Mouse (Mus musculus): ENCODE data around the gene Ucp3. TPM values are rescaled to one million over a fixed set of nuclear protein-coding genes. Genes with fewer than 3 reads are reported as not detected.

Gene Ucp3
- total and polyA plus RNA-seq, 3 experiments, result 0.13 TPM; not detected in 2

- peak; percentile 47 for DNase-seq (ENCODE audit: extremely low read depth)
- H3K9ac ChIP-seq (ENCODE audit: insufficient read depth, low read depth), result no peak overlapping the region
- dilution Hi-C loops (cut with MboI; ENCODE audit: extremely low pct_ligation_motif_present, extremely low pct_unique_long_range_greater_than_20kb, low sequenced_read_pairs), result no loop called here
Measured at GRCm38 (mm10) chr7:100503076-100503475, 30.3 kb downstream of the Ucp3 start.

GRCm38 (mm10) chr7:100504740-100505487 is 32.1 kb downstream of the Ucp3 start:
- dilution Hi-C loops (cut with MboI; ENCODE audit: extremely low pct_ligation_motif_present, extremely low pct_unique_long_range_greater_than_20kb, low sequenced_read_pairs), result no loop called here
- TF ChIP-seq ZKSCAN1 (IDR thresholded peaks at IDR 0.05; ENCODE audit: borderline replicate concordance, low read depth, low read length), result no peak
- TF ChIP-seq MEF2A (IDR thresholded peaks at IDR 0.05; ENCODE audit: borderline replicate concordance, low read depth, low read length), result peak; percentile 90
- 0 out of 2 replicates have a peak, but pooled peaks have one; percentile 66 for TF ChIP-seq UBTF (IDR thresholded peaks at IDR 0.05; ENCODE audit: low read depth, low read length)
- TF ChIP-seq SMC3 (IDR thresholded peaks at IDR 0.05; ENCODE audit: low read depth, low read length), result peak; percentile 9; the same call in 1 of the 2 replicates
- TF ChIP-seq MAZ (IDR thresholded peaks at IDR 0.05; ENCODE audit: low read depth, low read length), result peak; percentile 39
- no peak for TF ChIP-seq PAX5 (IDR thresholded peaks at IDR 0.05; ENCODE audit: low read length)
- 0 out of 2 replicates have a peak, but pooled peaks have one; percentile 4 for TF ChIP-seq KAT2A (IDR thresholded peaks at IDR 0.05; ENCODE audit: insufficient replicate concordance, low read length)
- TF ChIP-seq POLR2AphosphoS2 (IDR thresholded peaks at IDR 0.05; ENCODE audit: low read depth, low read length), result no peak; the same call in 1 of the 2 replicates
- no peak for TF ChIP-seq USF1 (IDR thresholded peaks at IDR 0.05; ENCODE audit: low read depth, low read length)
- TF ChIP-seq E2F4 (IDR thresholded peaks at IDR 0.05; ENCODE audit: insufficient replicate concordance, low read depth, low read length), result no peak
- peak; percentile 76 for TF ChIP-seq NRF1 (IDR thresholded peaks at IDR 0.05; ENCODE audit: low read depth, low read length)
- no peak for TF ChIP-seq CHD1 (IDR thresholded peaks at IDR 0.05; ENCODE audit: low read depth, low read length)
- TF ChIP-seq POLR2A (IDR thresholded peaks at IDR 0.05; ENCODE audit: low read depth, low read length), result no peak; the same call in none of the 2 replicates
- TF ChIP-seq RCOR1 (conservative IDR thresholded peaks at IDR 0.05; ENCODE audit: low read depth, low read length), result no peak
- peak; percentile 62 for TF ChIP-seq EP300 (IDR thresholded peaks at IDR 0.05; ENCODE audit: low read length)
- no peak for TF ChIP-seq JUN (IDR thresholded peaks at IDR 0.05; ENCODE audit: insufficient read depth, low read depth, low read length)
- TF ChIP-seq CHD2 (IDR thresholded peaks at IDR 0.05; ENCODE audit: low read length), result peak; percentile 36
- no peak for TF ChIP-seq USF2 (conservative IDR thresholded peaks at IDR 0.05; ENCODE audit: low read depth, low read length)
- TF ChIP-seq TBP (conservative IDR thresholded peaks at IDR 0.05; ENCODE audit: low read depth, low read length), result 0 out of 2 replicates have a peak, but pooled peaks have one; percentile 48
- TF ChIP-seq TCF12 (IDR thresholded peaks at IDR 0.05; ENCODE audit: low read depth, low read length), result peak; percentile 31; the same call in 1 of the 2 replicates
- no peak for TF ChIP-seq MAFK (IDR thresholded peaks at IDR 0.05; ENCODE audit: insufficient replicate concordance, low read length)
- TF ChIP-seq SIN3A (IDR thresholded peaks at IDR 0.05; ENCODE audit: low read length), result peak; percentile 51; the same call in 1 of the 2 replicates
- TF ChIP-seq JUND (conservative IDR thresholded peaks at IDR 0.05; ENCODE audit: low read depth, low read length), result no peak
- TF ChIP-seq CTCF (conservative IDR thresholded peaks at IDR 0.05 in 1 of 2, IDR thresholded peaks at IDR 0.05 in 1 of 2; ENCODE audit: low read depth in 2 of 2, low read length in 2 of 2), result no peak
- TF ChIP-seq MAX (IDR thresholded peaks at IDR 0.05; ENCODE audit: low read length), result no peak
- TF ChIP-seq NELFE (IDR thresholded peaks at IDR 0.05; ENCODE audit: low read depth, low read length), result no peak; the same call in 1 of the 2 replicates
- peak; percentile 33; the same call in 1 of the 2 replicates for TF ChIP-seq HCFC1 (IDR thresholded peaks at IDR 0.05; ENCODE audit: low read depth, low read length)
- no peak for TF ChIP-seq ZC3H11A (IDR thresholded peaks at IDR 0.05; ENCODE audit: low read depth, low read length)
- TF ChIP-seq RAD21 (IDR thresholded peaks at IDR 0.05; ENCODE audit: low read depth, low read length), result no peak
- peak; percentile 94 for TF ChIP-seq ZNF384 (IDR thresholded peaks at IDR 0.05; ENCODE audit: low read depth, low read length)

More at GRCm38 (mm10) chr7:100503076-100503475, 30.3 kb downstream of the Ucp3 start:
- H3K36me3 ChIP-seq (replicated peaks in 1 of 2; ENCODE audit: control insufficient read depth in 1 of 2, insufficient read depth in 1 of 2, low read length in 1 of 2), result peaks cover 30 to 81% of the 10 kb centered on the region in 2 experiments
- in situ Hi-C loops (cut with MboI; ENCODE audit: low pct_ligation_motif_present, low pct_unique_long_range_greater_than_20kb, low sequenced_read_pairs), result no loop called here
- H3K27me3 ChIP-seq (replicated peaks), result no peaks in the 10 kb centered on the region
- H3K4me2 ChIP-seq (ENCODE audit: insufficient read depth, low read depth, poor library complexity, severe bottlenecking), result no peak overlapping the region
- TF ChIP-seq E2F4 (IDR thresholded peaks at IDR 0.05; ENCODE audit: insufficient replicate concordance, low read depth, low read length) (no peak), POLR2AphosphoS2 (IDR thresholded peaks at IDR 0.05; ENCODE audit: low read depth, low read length) (peak; percentile 7; the same call in 1 of the 2 replicates), TBP (conservative IDR thresholded peaks at IDR 0.05; ENCODE audit: low read depth, low read length) (no peak), CHD1 (IDR thresholded peaks at IDR 0.05; ENCODE audit: low read depth, low read length) (no peak)
- H3K4me3 ChIP-seq (replicated peaks in 1 of 3; ENCODE audit: low read depth in 2 of 3, low read length in 2 of 3, poor library complexity in 1 of 3), result no peak overlapping the region
- no peaks in the 10 kb centered on the region for H3K79me2 ChIP-seq (replicated peaks; ENCODE audit: control insufficient read depth, extremely low read depth, insufficient read depth, poor library complexity, severe bottlenecking)
- peaks cover 19 to 92% of the 10 kb centered on the region in 2 experiments for H3K4me1 ChIP-seq (ENCODE audit: control insufficient read depth in 1 of 2, insufficient read depth in 2 of 2)
- H3K9me3 ChIP-seq (replicated peaks; ENCODE audit: low read length), result no peaks in the 10 kb centered on the region
- peak overlapping the region; percentile 62 for H3K27ac ChIP-seq (ENCODE audit: insufficient read depth, low read depth)

More at GRCm38 (mm10) chr7:100504740-100505487, 32.1 kb downstream of the Ucp3 start:
- no peaks in the 10 kb centered on the region for H3K9me3 ChIP-seq (replicated peaks; ENCODE audit: low read length)
- peak overlapping the region in 2 of 3 experiments; percentile 0 to 24 for H3K4me3 ChIP-seq (replicated peaks in 1 of 3; ENCODE audit: low read depth in 2 of 3, low read length in 2 of 3, poor library complexity in 1 of 3)
- H3K27ac ChIP-seq (ENCODE audit: insufficient read depth, low read depth), result peak overlapping the region; percentile 98
- peak overlapping the region; percentile 53 for H3K9ac ChIP-seq (ENCODE audit: insufficient read depth, low read depth)
- peaks cover 12 to 72% of the 10 kb centered on the region in 2 experiments for H3K36me3 ChIP-seq (replicated peaks in 1 of 2; ENCODE audit: control insufficient read depth in 1 of 2, insufficient read depth in 1 of 2, low read length in 1 of 2)
- in situ Hi-C loops (cut with MboI; ENCODE audit: low pct_ligation_motif_present, low pct_unique_long_range_greater_than_20kb, low sequenced_read_pairs), result no loop called here
- DNase-seq (ENCODE audit: extremely low read depth), result peak; percentile 58
- no peaks in the 10 kb centered on the region for H3K79me2 ChIP-seq (replicated peaks; ENCODE audit: control insufficient read depth, extremely low read depth, insufficient read depth, poor library complexity, severe bottlenecking)
- H3K4me1 ChIP-seq (ENCODE audit: control insufficient read depth in 1 of 2, insufficient read depth in 2 of 2), result peaks cover 25 to 94% of the 10 kb centered on the region in 2 experiments
- no peaks in the 10 kb centered on the region for H3K27me3 ChIP-seq (replicated peaks)
- peak overlapping the region; percentile 58 for H3K4me2 ChIP-seq (ENCODE audit: insufficient read depth, low read depth, poor library complexity, severe bottlenecking)
